Mouse (Mus musculus) thymus, adult 2 months (tissue): ENCODE measurements around the gene Dgka.

Experiments used
- CTCF ChIP-seq: fragments of 200-500 bp; IDR thresholded peaks from 2 replicates; pipeline ENCODE4 v1.5.1; 2012; ENCODE audit warnings: mild to moderate bottlenecking, control low read depth, low read length, moderate library complexity, borderline replicate concordance; ENCODE audit not compliant: control insufficient read depth, poor library complexity, insufficient read depth; ENCODE audit errors: extremely low read depth
- POLR2A ChIP-seq: fragments of 200-500 bp; IDR thresholded peaks from 2 replicates; pipeline ENCODE4 v1.6.1; 2012; ENCODE audit warnings: mild to moderate bottlenecking, low read length, control low read depth, moderate library complexity; ENCODE audit not compliant: control insufficient read depth, poor library complexity, insufficient read depth; ENCODE audit errors: extremely low read depth

- TF ChIP-seq POLR2A: no peak
- no peak for TF ChIP-seq CTCF
Measured at GRCm38 (mm10) chr10:128674469-128675008, 70.1 kb downstream of the Dgka start.
